In genomic region chr10:77427610-77428009, GRCm38 (mm10) we compare ENCODE assay signal across 16 mouse cellular contexts. TPM values are rescaled to one million over a fixed set of nuclear protein-coding genes. Genes with fewer than 3 reads are reported as not detected.
DNase-seq lines count a peak whose midpoint lies in the region; ATAC-seq and TF ChIP-seq lines count a peak whose summit lies in the region.
"Had no signal": no experiment of that assay in that cellular context is flagged by ENCODE, and none has a peak within 500 bp of the region (broad histone marks: within the 10 kb centered on the region; RNA-seq: fewer than 3 reads in every experiment).

No protein-coding gene starts in this region.

- no peaks in the 10 kb centered on the region for H3K9me3 ChIP-seq in heart, embryonic 12.5 days (replicated peaks)
- H3K9me3 ChIP-seq in lung, embryonic 14.5 days (ENCODE audit: low read depth, low read length) = no peaks in the 10 kb centered on the region
- no peaks in the 10 kb centered on the region for H3K9me3 ChIP-seq in stomach, postnatal 0 days (ENCODE audit: control insufficient read depth, low read length)
- H3K9me3 ChIP-seq: kidney, embryonic 15.5 days had no signal

- no peak overlapping the region for H3K4me2 ChIP-seq in heart, embryonic 12.5 days
- H3K4me2 ChIP-seq in lung, embryonic 14.5 days = no peak overlapping the region
- H3K4me2 ChIP-seq in stomach, postnatal 0 days (replicated peaks; ENCODE audit: low read depth) = no peak overlapping the region
- H3K4me2 ChIP-seq: kidney, embryonic 15.5 days; liver, embryonic 11.5 days had no signal

- H3K9ac ChIP-seq in heart, embryonic 12.5 days = 0 out of 2 replicates have a peak overlapping the region, but pooled peaks have one; percentile 22
- H3K9ac ChIP-seq in lung, embryonic 14.5 days = no peak overlapping the region
- H3K9ac ChIP-seq in stomach, postnatal 0 days (ENCODE audit: low read length) = peak overlapping the region; percentile 31; the same call in 1 of the 2 replicates
- H3K9ac ChIP-seq: forebrain, postnatal 0 days; kidney, embryonic 15.5 days had no signal

- no peaks in the 10 kb centered on the region for H3K36me3 ChIP-seq in heart, embryonic 12.5 days
- H3K36me3 ChIP-seq in lung, embryonic 14.5 days (ENCODE audit: insufficient read depth) = no peaks in the 10 kb centered on the region
- H3K36me3 ChIP-seq in stomach, postnatal 0 days (ENCODE audit: control insufficient read depth, insufficient read depth, low read length) = no peaks in the 10 kb centered on the region
- H3K36me3 ChIP-seq: kidney, embryonic 15.5 days had no signal

- no peak for ATAC-seq in heart, embryonic 12.5 days (ENCODE audit: insufficient number of reproducible peaks, low FRiP score)
- peak; percentile 65; the same call in 1 of the 2 replicates for ATAC-seq in lung, embryonic 14.5 days (ENCODE audit: insufficient read depth)
- no peak for ATAC-seq in stomach, postnatal 0 days (ENCODE audit: low FRiP score, low TSS enrichment)
- ATAC-seq: forebrain, postnatal 0 days; hindbrain, postnatal 0 days had no signal

- 25% methylated on average over 2 of the region's 2 CpGs for WGBS in heart, embryonic 12.5 days
- 28% methylated on average over 2 of the region's 2 CpGs for whole genome bisulfite sequencing in lung, embryonic 14.5 days
- WGBS in stomach, postnatal 0 days = 26% methylated on average over 2 of the region's 2 CpGs

- intact Hi-C loops in heart, postnatal 36 days (cut with DNase I) = no loop called here

- DNase-seq in adrenal gland, postnatal 36 days = peak; percentile 23 to 52
- DNase-seq in adrenal gland, postnatal 25 days = no peak
- no peak for DNase-seq in heart, postnatal 36 days
- DNase-seq in lung, embryonic 14.5 days = peak; percentile 37
- DNase-seq in lung, adult 18-20 months = no peak
- no peak for DNase-seq in stomach, postnatal 0 days (ENCODE audit: low spot score)
- DNase-seq in spleen, adult 12 weeks (ENCODE audit: low spot score) = no peak
- DNase-seq: B cell, adult 2 months; forebrain, postnatal 0 days; lung, postnatal 10 days; spleen, adult 18-20 months had no signal

- no peak for TF ChIP-seq CTCF in lung, embryonic 14.5 days (IDR thresholded peaks at IDR 0.05; ENCODE audit: low read depth)
- TF ChIP-seq CTCF in stomach, postnatal 0 days (IDR thresholded peaks at IDR 0.05; ENCODE audit: low read depth) = no peak

- no peak overlapping the region for H3K4me3 ChIP-seq in heart, embryonic 12.5 days
- no peak overlapping the region for H3K4me3 ChIP-seq in lung, embryonic 14.5 days (ENCODE audit: low read depth, low read length)
- H3K4me3 ChIP-seq in stomach, postnatal 0 days (ENCODE audit: low read depth, low read length) = no peak overlapping the region
- H3K4me3 ChIP-seq: erythroblast, embryonic 14.5 days; kidney, embryonic 15.5 days had no signal

- TF ChIP-seq EP300 in stomach, postnatal 0 days (optimal IDR thresholded peaks at IDR 0.05) = no peak

- H3K27me3 ChIP-seq in heart, embryonic 12.5 days (replicated peaks) = no peaks in the 10 kb centered on the region
- no peaks in the 10 kb centered on the region for H3K27me3 ChIP-seq in lung, embryonic 14.5 days (ENCODE audit: insufficient read depth, low read length)
- H3K27me3 ChIP-seq in stomach, postnatal 0 days (ENCODE audit: control insufficient read depth, insufficient read depth, low read length) = no peaks in the 10 kb centered on the region
- H3K27me3 ChIP-seq: kidney, embryonic 15.5 days had no signal

- peak overlapping the region; percentile 63 for H3K27ac ChIP-seq in heart, embryonic 12.5 days (ENCODE audit: poor library complexity, severe bottlenecking)
- H3K27ac ChIP-seq in lung, embryonic 14.5 days (ENCODE audit: low read depth) = no peak overlapping the region
- no peak overlapping the region for H3K27ac ChIP-seq in stomach, postnatal 0 days (replicated peaks)
- H3K27ac ChIP-seq: hindbrain, postnatal 0 days; kidney, embryonic 15.5 days had no signal

- peaks cover 13% of the 10 kb centered on the region for H3K4me1 ChIP-seq in heart, embryonic 12.5 days (replicated peaks)
- peaks cover 3% of the 10 kb centered on the region; the same call in 1 of the 2 replicates for H3K4me1 ChIP-seq in lung, embryonic 14.5 days (ENCODE audit: insufficient read depth)
- H3K4me1 ChIP-seq in stomach, postnatal 0 days (replicated peaks; ENCODE audit: control insufficient read depth, insufficient read depth) = no peaks in the 10 kb centered on the region

RNA-seq across cellular contexts. Expression of gene Adarb1, which starts 9.5 kb away (rescaled TPM):
- 10 to 100 TPM; 10.8 to 68.2 TPM for total RNA-seq in adrenal gland, postnatal 36 days (2021)
- 12.4 and 14.0 TPM in 2 replicates for total RNA-seq in adrenal gland, postnatal 25 days (2021)
- polyA plus RNA-seq in heart, embryonic 12.5 days (2016; fragmentation: Nextera tagmentation; extraction: Ambion mirVana) = 13.3 and 14.2 TPM in 2 replicates
- total RNA-seq in heart, postnatal 36 days (2021) = 10 to 100 TPM; 16.9 to 22.0 TPM
- polyA plus RNA-seq in lung, embryonic 14.5 days (2014; fragmentation: Nextera tagmentation; extraction: Ambion mirVana) = 38.9 and 49.1 TPM in 2 replicates
- 5.6 and 6.9 TPM in 2 replicates for polyA plus RNA-seq in stomach, postnatal 0 days (2015; fragmentation: Nextera tagmentation; extraction: Ambion mirVana)
- polyA plus RNA-seq: erythroblast, embryonic 14.5 days had no signal

Comparison
In these comparisons a context has a peak if more than half of its experiments do, and no peak if none do; other contexts are left out.
1. DNase-seq: peak in adrenal gland, postnatal 36 days (2 of 2) and lung, embryonic 14.5 days (single experiment); none in adrenal gland, postnatal 25 days (single experiment), heart, postnatal 36 days (0 of 2), lung, adult 18-20 months (0 of 2), stomach, postnatal 0 days (single experiment) and spleen, adult 12 weeks (single experiment).